ENCODE assay signal across 9 mouse cellular contexts in the genomic region with DNA sequence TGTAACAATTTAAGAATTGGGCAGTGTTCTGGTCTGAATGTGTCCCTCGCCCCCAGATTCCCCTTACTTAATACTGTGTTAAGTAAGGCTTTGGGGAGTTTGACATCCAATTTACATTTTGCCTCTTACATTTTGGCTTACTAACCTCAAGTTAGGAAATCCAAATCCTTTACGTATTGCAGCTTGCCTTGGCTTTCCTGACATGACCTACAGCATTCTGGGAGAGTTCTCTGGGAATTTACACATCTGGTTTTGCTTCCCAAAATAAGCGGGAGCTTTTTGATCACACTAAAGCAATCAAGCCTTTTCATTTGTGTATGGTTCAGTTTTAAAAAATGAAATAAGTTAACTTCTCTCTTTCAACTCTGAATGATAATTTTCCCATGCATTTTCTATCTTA. TPM values are rescaled to one million over a fixed set of nuclear protein-coding genes. Genes with fewer than 3 reads are reported as not detected.
A peak's percentile ranks its signal among the peaks of the same experiment; 100 is the strongest.
DNase-seq lines count a peak whose midpoint lies in the region; ATAC-seq lines count a peak whose summit lies in the region.
"Had no signal": no experiment of that assay in that cellular context is flagged by ENCODE, and none has a peak within 500 bp of the region (broad histone marks: within the 10 kb centered on the region; RNA-seq: fewer than 3 reads in every experiment).

No protein-coding gene starts in this region.

- peak overlapping the region; percentile 98 for H3K4me2 ChIP-seq in kidney, embryonic 15.5 days
- peak overlapping the region; percentile 96 for H3K4me2 ChIP-seq in embryonic facial prominence, embryonic 12.5 days (replicated peaks)
- peak overlapping the region; percentile 87 for H3K4me2 ChIP-seq in hindbrain, embryonic 13.5 days
- peak overlapping the region; percentile 75 for H3K4me2 ChIP-seq in midbrain, embryonic 13.5 days (replicated peaks)

- no peak for DNase-seq in kidney, adult 9 months
- DNase-seq in right cerebral cortex, postnatal 14 days = no peak
- no peak for DNase-seq in kidney, adult 18-20 months

- peak overlapping the region; percentile 88; the same call in 1 of the 2 replicates for H3K9ac ChIP-seq in kidney, embryonic 15.5 days
- no peak overlapping the region for H3K9ac ChIP-seq in embryonic facial prominence, embryonic 12.5 days
- no peak overlapping the region for H3K9ac ChIP-seq in hindbrain, embryonic 13.5 days
- H3K9ac ChIP-seq in midbrain, embryonic 13.5 days (replicated peaks) = no peak overlapping the region

- ATAC-seq in kidney, embryonic 15.5 days (replicated peaks; ENCODE audit: low FRiP score) = no peak
- ATAC-seq in embryonic facial prominence, embryonic 12.5 days (ENCODE audit: insufficient number of reproducible peaks, insufficient read depth, low FRiP score, low TSS enrichment) = no peak
- no peak for ATAC-seq in hindbrain, embryonic 13.5 days (ENCODE audit: low FRiP score)
- ATAC-seq in midbrain, embryonic 13.5 days = no peak
- no peak for ATAC-seq in activated CD4-positive, CD25-positive, alpha-beta regulatory T cell, adult 4 months

- 42% methylated on average over 3 of the region's 3 CpGs for WGBS in kidney, embryonic 15.5 days
- 22% methylated on average over 3 of the region's 3 CpGs for WGBS in embryonic facial prominence, embryonic 12.5 days
- 51% methylated on average over 3 of the region's 3 CpGs for WGBS in hindbrain, embryonic 13.5 days
- WGBS in midbrain, embryonic 13.5 days = 56% methylated on average over 3 of the region's 3 CpGs

- H3K27ac ChIP-seq in kidney, embryonic 15.5 days = no peak overlapping the region
- no peak overlapping the region for H3K27ac ChIP-seq in embryonic facial prominence, embryonic 12.5 days
- no peak overlapping the region for H3K27ac ChIP-seq in hindbrain, embryonic 13.5 days
- H3K27ac ChIP-seq in midbrain, embryonic 13.5 days = no peak overlapping the region

- H3K4me3 ChIP-seq in kidney, embryonic 15.5 days (replicated peaks) = peak overlapping the region; percentile 85
- H3K4me3 ChIP-seq in embryonic facial prominence, embryonic 12.5 days = no peak overlapping the region
- peak overlapping the region; percentile 78 for H3K4me3 ChIP-seq in hindbrain, embryonic 13.5 days
- H3K4me3 ChIP-seq in midbrain, embryonic 13.5 days (replicated peaks) = peak overlapping the region; percentile 76

- peaks cover 27% of the 10 kb centered on the region for H3K4me1 ChIP-seq in kidney, embryonic 15.5 days
- peaks cover 15% of the 10 kb centered on the region; the same call in 1 of the 2 replicates for H3K4me1 ChIP-seq in embryonic facial prominence, embryonic 12.5 days
- H3K4me1 ChIP-seq in hindbrain, embryonic 13.5 days (replicated peaks) = peaks cover 19% of the 10 kb centered on the region
- H3K4me1 ChIP-seq in midbrain, embryonic 13.5 days (replicated peaks) = peaks cover 17% of the 10 kb centered on the region

- H3K9me3 ChIP-seq in kidney, embryonic 15.5 days (replicated peaks) = no peaks in the 10 kb centered on the region
- no peaks in the 10 kb centered on the region for H3K9me3 ChIP-seq in embryonic facial prominence, embryonic 12.5 days
- H3K9me3 ChIP-seq in hindbrain, embryonic 13.5 days = no peaks in the 10 kb centered on the region
- H3K9me3 ChIP-seq in midbrain, embryonic 13.5 days = no peaks in the 10 kb centered on the region

- H3K36me3 ChIP-seq in kidney, embryonic 15.5 days = no peaks in the 10 kb centered on the region
- H3K36me3 ChIP-seq in embryonic facial prominence, embryonic 12.5 days = no peaks in the 10 kb centered on the region
- no peaks in the 10 kb centered on the region for H3K36me3 ChIP-seq in hindbrain, embryonic 13.5 days
- H3K36me3 ChIP-seq in midbrain, embryonic 13.5 days = no peaks in the 10 kb centered on the region
- H3K36me3 ChIP-seq: G1E had no signal

- peaks cover 12% of the 10 kb centered on the region for H3K27me3 ChIP-seq in kidney, embryonic 15.5 days
- H3K27me3 ChIP-seq in embryonic facial prominence, embryonic 12.5 days = peaks cover 3% of the 10 kb centered on the region; the same call in 1 of the 2 replicates
- H3K27me3 ChIP-seq in hindbrain, embryonic 13.5 days = peaks cover 54% of the 10 kb centered on the region
- H3K27me3 ChIP-seq in midbrain, embryonic 13.5 days = peaks cover 51% of the 10 kb centered on the region

RNA-seq across cellular contexts. Expression of gene Map3k5, which starts 1.3 kb away (rescaled TPM):
- polyA plus RNA-seq in kidney, embryonic 15.5 days (2015; fragmentation: Nextera tagmentation; extraction: Ambion mirVana) = 2.7 and 3.0 TPM in 2 replicates
- polyA plus RNA-seq in embryonic facial prominence, embryonic 12.5 days (2016; fragmentation: Nextera tagmentation; extraction: Ambion mirVana) = 2.5 and 3.3 TPM in 2 replicates
- polyA plus RNA-seq in hindbrain, embryonic 13.5 days (2015; fragmentation: Nextera tagmentation; extraction: Ambion mirVana) = 0.65 and 0.74 TPM in 2 replicates
- polyA plus RNA-seq in midbrain, embryonic 13.5 days (2015; fragmentation: Nextera tagmentation; extraction: Ambion mirVana) = 0.50 and 0.68 TPM in 2 replicates
- polyA plus RNA-seq in activated CD4-positive, CD25-positive, alpha-beta regulatory T cell, adult 4 months (2017; shearing (Covaris generic)) = 10 to 100 TPM in 1 of 2 experiments, 1 to 10 TPM in 1; 9.6 to 15.7 TPM

RNA-seq across cellular contexts. Expression of gene Pex7, which starts 25.5 kb away (rescaled TPM):
- polyA plus RNA-seq in kidney, embryonic 15.5 days (2015; fragmentation: Nextera tagmentation; extraction: Ambion mirVana) = 36.0 and 38.2 TPM in 2 replicates
- polyA plus RNA-seq in embryonic facial prominence, embryonic 12.5 days (2016; fragmentation: Nextera tagmentation; extraction: Ambion mirVana) = 21.3 and 21.6 TPM in 2 replicates
- 24.8 and 30.7 TPM in 2 replicates for polyA plus RNA-seq in hindbrain, embryonic 13.5 days (2015; fragmentation: Nextera tagmentation; extraction: Ambion mirVana)
- 24.8 and 26.4 TPM in 2 replicates for polyA plus RNA-seq in midbrain, embryonic 13.5 days (2015; fragmentation: Nextera tagmentation; extraction: Ambion mirVana)
- polyA plus RNA-seq in activated CD4-positive, CD25-positive, alpha-beta regulatory T cell, adult 4 months (2017; shearing (Covaris generic)) = 10 to 100 TPM; 10.7 to 13.0 TPM
